Mouse (Mus musculus): ENCODE results near the gene Spaca9. TPM values are rescaled to one million over a fixed set of nuclear protein-coding genes. Genes with fewer than 3 reads are reported as not detected.

Spaca9 gene
- polyA plus RNA-seq, 1 experiment from 2014 or later, result 3.4 TPM

DNA sequence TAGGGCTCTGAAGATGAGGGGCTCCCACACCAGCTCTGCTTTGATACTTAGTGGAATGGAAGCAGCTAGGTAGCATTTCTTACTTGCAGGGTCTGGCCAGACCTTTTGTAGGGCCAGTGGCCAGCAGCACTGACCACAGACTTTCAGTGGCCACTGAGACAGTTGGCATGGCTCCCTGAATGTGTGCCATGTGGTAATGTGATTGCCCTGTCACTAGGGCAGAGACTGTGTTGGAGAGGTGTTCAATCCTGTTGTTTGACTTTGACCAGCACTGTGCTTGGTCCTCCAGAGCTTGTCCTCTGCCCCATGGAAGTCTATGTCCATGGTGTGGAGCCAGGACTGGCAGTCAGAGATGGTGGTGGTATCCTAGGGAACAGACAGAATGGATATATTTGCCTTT lies 49.0 kb downstream of the Spaca9 start:
- Histone ChIP-seq H3K4me3 (ENCODE audit: low read length) (no peak overlapping the region), H3K9ac (ENCODE audit: low read depth, low read length) (no peak overlapping the region), H3K4me2 (ENCODE audit: low read length) (no peak overlapping the region), H3K4me1 (ENCODE audit: control insufficient read depth, insufficient read depth, low read depth, low read length) (no peaks in the 10 kb centered on the region), H3K27ac (ENCODE audit: low read depth, low read length) (no peak overlapping the region), H3K9me3 (ENCODE audit: control insufficient read depth, low read length) (no peaks in the 10 kb centered on the region), H3K36me3 (ENCODE audit: control insufficient read depth, insufficient read depth, low read length) (peaks cover 3% of the 10 kb centered on the region; the same call in 1 of the 2 replicates), H3K27me3 (replicated peaks; ENCODE audit: control insufficient read depth, insufficient read depth, low read length) (no peaks in the 10 kb centered on the region)
- no peak for ATAC-seq

DNA sequence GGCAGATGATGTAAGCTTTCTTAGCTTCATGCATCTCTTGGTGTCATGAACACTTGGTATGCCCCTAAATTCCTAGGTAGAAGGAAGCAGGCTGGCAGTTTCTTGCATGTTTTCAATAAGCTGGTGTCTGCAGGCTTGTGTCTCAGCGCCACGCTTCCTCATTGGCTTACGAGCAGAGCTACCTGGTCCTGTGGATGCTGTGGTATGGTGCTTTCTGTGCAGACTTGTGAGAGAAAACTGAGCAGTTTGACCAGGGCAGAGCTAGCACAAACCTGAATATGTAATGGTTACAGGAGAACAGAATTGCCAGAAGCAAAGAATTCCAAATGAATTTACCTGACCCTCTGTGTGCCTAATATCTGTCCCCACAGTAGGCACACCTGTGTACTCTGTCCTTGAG lies 56.4 kb downstream of the Spaca9 start:
- ATAC-seq, result no peak
- 73% methylated on average over 3 of the region's 3 CpGs for WGBS
- Histone ChIP-seq H3K9ac (ENCODE audit: low read depth, low read length) (no peak overlapping the region), H3K36me3 (ENCODE audit: control insufficient read depth, insufficient read depth, low read length) (no peaks in the 10 kb centered on the region), H3K27me3 (replicated peaks; ENCODE audit: control insufficient read depth, insufficient read depth, low read length) (no peaks in the 10 kb centered on the region), H3K4me1 (ENCODE audit: control insufficient read depth, insufficient read depth, low read depth, low read length) (peaks cover 20% of the 10 kb centered on the region), H3K9me3 (ENCODE audit: control insufficient read depth, low read length) (no peaks in the 10 kb centered on the region), H3K4me3 (ENCODE audit: low read length) (0 out of 2 replicates have a peak overlapping the region, but pooled peaks have one; percentile 12), H3K27ac (ENCODE audit: low read depth, low read length) (no peak overlapping the region), H3K4me2 (ENCODE audit: low read length) (peak overlapping the region; percentile 81)

Small RNAs within 50 kb of the gene (microRNA-seq; reads per million reads assigned to microRNA genes)
- 2.5 reads per million, percentile 5 among the genes with 10 or more reads in this experiment for gene Mir3088

Other genes with a start within 250 kb of the Spaca9 start
- 3.0 and 4.5 TPM in 2 replicates for gene 1700007K13Rik, start 233.4 kb downstream of the Spaca9 start, polyA plus RNA-seq (2015; fragmentation: Nextera tagmentation; extraction: Ambion mirVana)
- gene Mrps2, start 231.7 kb downstream of the Spaca9 start, polyA plus RNA-seq (2015; fragmentation: Nextera tagmentation; extraction: Ambion mirVana), result 48.2 and 51.4 TPM in 2 replicates
- 1.7 and 2.0 TPM in 2 replicates for gene Gbgt1, start 202.8 kb downstream of the Spaca9 start, polyA plus RNA-seq (2015; fragmentation: Nextera tagmentation; extraction: Ambion mirVana)
- 2.5 and 2.6 TPM in 2 replicates for gene Gm10134, start 193.6 kb downstream of the Spaca9 start, polyA plus RNA-seq (2015; fragmentation: Nextera tagmentation; extraction: Ambion mirVana)
- 75.0 and 84.9 TPM in 2 replicates for gene Ralgds, start 186.6 kb downstream of the Spaca9 start, polyA plus RNA-seq (2015; fragmentation: Nextera tagmentation; extraction: Ambion mirVana)
- not detected in 2 replicates for gene Cel, start 136.3 kb downstream of the Spaca9 start, polyA plus RNA-seq (2015; fragmentation: Nextera tagmentation; extraction: Ambion mirVana)
- gene Gtf3c5, start 116.0 kb downstream of the Spaca9 start, polyA plus RNA-seq (2015; fragmentation: Nextera tagmentation; extraction: Ambion mirVana), result 39.5 and 44.1 TPM in 2 replicates
- not detected in 2 replicates for gene Gfi1b, start 77.7 kb downstream of the Spaca9 start, polyA plus RNA-seq (2015; fragmentation: Nextera tagmentation; extraction: Ambion mirVana)
- gene Tsc1, start 58.5 kb downstream of the Spaca9 start, polyA plus RNA-seq (2015; fragmentation: Nextera tagmentation; extraction: Ambion mirVana), result 28.8 and 30.6 TPM in 2 replicates
- gene Ak8, start 437 bp upstream of the Spaca9 start, polyA plus RNA-seq (2015; fragmentation: Nextera tagmentation; extraction: Ambion mirVana), result 2.9 and 3.3 TPM in 2 replicates
- gene Gtf3c4, start 140.6 kb upstream of the Spaca9 start, polyA plus RNA-seq (2015; fragmentation: Nextera tagmentation; extraction: Ambion mirVana), result 14.4 and 19.4 TPM in 2 replicates
- gene Ddx31, start 140.7 kb upstream of the Spaca9 start, polyA plus RNA-seq (2015; fragmentation: Nextera tagmentation; extraction: Ambion mirVana), result 13.2 and 17.1 TPM in 2 replicates
- gene Barhl1, start 216.9 kb upstream of the Spaca9 start, polyA plus RNA-seq (2015; fragmentation: Nextera tagmentation; extraction: Ambion mirVana), result 27.3 and 29.3 TPM in 2 replicates

Measured in hindbrain, embryonic 16.5 days (tissue).